Mouse (Mus musculus): ENCODE data around the gene Kcnj9. TPM values are rescaled to one million over a fixed set of nuclear protein-coding genes. Genes with fewer than 3 reads are reported as not detected.

The Kcnj9 gene
- polyA plus RNA-seq, 1 experiment from 2014 or later: not detected

GRCm38 (mm10) chr1:172331422-172331947, 2.4 kb upstream of the Kcnj9 start:
- 70% methylated on average over 8 of the region's 8 CpGs for WGBS
- Histone ChIP-seq H3K4me3 (replicated peaks) (no peak overlapping the region), H3K9ac (no peak overlapping the region), H3K4me2 (no peak overlapping the region), H3K27ac (no peak overlapping the region), H3K27me3 (peaks cover 63% of the 10 kb centered on the region), H3K36me3 (no peaks in the 10 kb centered on the region), H3K4me1 (peaks cover under 1% of the 10 kb centered on the region), H3K9me3 (replicated peaks) (no peaks in the 10 kb centered on the region)
- no peak for ATAC-seq (replicated peaks; ENCODE audit: low FRiP score)

GRCm38 (mm10) chr1:172329616-172330015, 498 bp upstream of the Kcnj9 start:
- Histone ChIP-seq H3K9me3 (replicated peaks) (no peaks in the 10 kb centered on the region), H3K4me2 (no peak overlapping the region), H3K27me3 (peaks cover 79% of the 10 kb centered on the region), H3K4me1 (peaks cover 13% of the 10 kb centered on the region), H3K36me3 (no peaks in the 10 kb centered on the region), H3K4me3 (replicated peaks) (no peak overlapping the region), H3K9ac (no peak overlapping the region), H3K27ac (no peak overlapping the region)
- WGBS: 74% methylated on average over 6 of the region's 6 CpGs
- no peak for ATAC-seq (replicated peaks; ENCODE audit: low FRiP score)

- no peak for ATAC-seq (replicated peaks; ENCODE audit: low FRiP score)
- Histone ChIP-seq H3K27me3 (peaks cover 75% of the 10 kb centered on the region), H3K4me3 (replicated peaks) (no peak overlapping the region), H3K9ac (no peak overlapping the region), H3K9me3 (replicated peaks) (no peaks in the 10 kb centered on the region), H3K4me1 (peaks cover 13% of the 10 kb centered on the region), H3K4me2 (no peak overlapping the region), H3K36me3 (no peaks in the 10 kb centered on the region), H3K27ac (no peak overlapping the region)
- WGBS: 79% methylated on average over 7 of the region's 7 CpGs
Measured at GRCm38 (mm10) chr1:172328461-172328860, 657 bp downstream of the Kcnj9 start.

GRCm38 (mm10) chr1:172328041-172328440, 1.1 kb downstream of the Kcnj9 start:
- Histone ChIP-seq H3K27me3 (peaks cover 75% of the 10 kb centered on the region), H3K4me3 (replicated peaks) (no peak overlapping the region), H3K9ac (no peak overlapping the region), H3K4me2 (no peak overlapping the region), H3K9me3 (replicated peaks) (no peaks in the 10 kb centered on the region), H3K27ac (no peak overlapping the region), H3K36me3 (no peaks in the 10 kb centered on the region), H3K4me1 (peaks cover 13% of the 10 kb centered on the region)
- 84% methylated on average over 3 of the region's 3 CpGs for WGBS
- ATAC-seq (replicated peaks; ENCODE audit: low FRiP score): no peak

- H3K27ac ChIP-seq: no peak overlapping the region
- H3K4me1 ChIP-seq: peaks cover 13% of the 10 kb centered on the region
- peaks cover 75% of the 10 kb centered on the region for H3K27me3 ChIP-seq
- no peak overlapping the region for H3K9ac ChIP-seq
- no peak overlapping the region for H3K4me2 ChIP-seq
- H3K4me3 ChIP-seq (replicated peaks): no peak overlapping the region
- no peaks in the 10 kb centered on the region for H3K9me3 ChIP-seq (replicated peaks)
- 77% methylated on average over 16 of the region's 16 CpGs for WGBS
- no peaks in the 10 kb centered on the region for H3K36me3 ChIP-seq
- no peak for ATAC-seq (replicated peaks; ENCODE audit: low FRiP score)
Measured at GRCm38 (mm10) chr1:172327206-172328001, 1.7 kb downstream of the Kcnj9 start.

- no peak for ATAC-seq (replicated peaks; ENCODE audit: low FRiP score)
- Histone ChIP-seq H3K4me3 (replicated peaks) (peak overlapping the region; percentile 50), H3K27me3 (peaks cover 69% of the 10 kb centered on the region)
Measured at GRCm38 (mm10) chr1:172326684-172327083, 2.4 kb downstream of the Kcnj9 start.

GRCm38 (mm10) chr1:172325680-172326535, 3.2 kb downstream of the Kcnj9 start:
- no peak overlapping the region for H3K27ac ChIP-seq
- peaks cover 7% of the 10 kb centered on the region; the same call in 1 of the 2 replicates for H3K36me3 ChIP-seq
- H3K9me3 ChIP-seq (replicated peaks): no peaks in the 10 kb centered on the region
- H3K4me1 ChIP-seq: peaks cover 13% of the 10 kb centered on the region
- WGBS: 19% methylated on average over 94 of the region's 94 CpGs
- H3K4me3 ChIP-seq (replicated peaks): peak overlapping the region; percentile 50
- ATAC-seq (replicated peaks; ENCODE audit: low FRiP score): peak; percentile 63
- peak overlapping the region; percentile 32; the same call in 1 of the 2 replicates for H3K9ac ChIP-seq
- H3K27me3 ChIP-seq: peaks cover 61% of the 10 kb centered on the region
- H3K4me2 ChIP-seq: peak overlapping the region; percentile 90

More at GRCm38 (mm10) chr1:172326684-172327083, 2.4 kb downstream of the Kcnj9 start:
- Histone ChIP-seq H3K36me3 (peaks cover 3% of the 10 kb centered on the region; the same call in 1 of the 2 replicates), H3K4me1 (peaks cover 13% of the 10 kb centered on the region), H3K27ac (no peak overlapping the region), H3K9me3 (replicated peaks) (no peaks in the 10 kb centered on the region), H3K4me2 (peak overlapping the region; percentile 90), H3K9ac (0 out of 2 replicates have a peak overlapping the region, but pooled peaks have one; percentile 32)
- 61% methylated on average over 11 of the region's 11 CpGs for WGBS

- Histone ChIP-seq H3K36me3 (peaks cover 18% of the 10 kb centered on the region), H3K4me1 (peaks cover 18% of the 10 kb centered on the region), H3K9me3 (replicated peaks) (no peaks in the 10 kb centered on the region), H3K27ac (no peak overlapping the region), H3K4me3 (replicated peaks) (no peak overlapping the region), H3K4me2 (no peak overlapping the region), H3K27me3 (peaks cover 49% of the 10 kb centered on the region), H3K9ac (no peak overlapping the region)
- ATAC-seq (replicated peaks; ENCODE audit: low FRiP score): peak; percentile 57
- WGBS: 12% methylated on average over 7 of the region's 7 CpGs
Measured at GRCm38 (mm10) chr1:172324725-172325124, 4.4 kb downstream of the Kcnj9 start.

GRCm38 (mm10) chr1:172323801-172324359, 5.2 kb downstream of the Kcnj9 start:
- Histone ChIP-seq H3K4me2 (no peak overlapping the region), H3K4me1 (peaks cover 23% of the 10 kb centered on the region), H3K27ac (no peak overlapping the region), H3K9ac (no peak overlapping the region), H3K36me3 (peaks cover 24% of the 10 kb centered on the region), H3K27me3 (peaks cover 41% of the 10 kb centered on the region), H3K4me3 (replicated peaks) (no peak overlapping the region), H3K9me3 (replicated peaks) (no peaks in the 10 kb centered on the region)
- 74% methylated on average over 6 of the region's 6 CpGs for WGBS
- ATAC-seq (replicated peaks; ENCODE audit: low FRiP score): no peak

- H3K4me1 ChIP-seq: peaks cover 23% of the 10 kb centered on the region
- H3K27ac ChIP-seq: no peak overlapping the region
- no peak overlapping the region for H3K4me2 ChIP-seq
- H3K27me3 ChIP-seq: peaks cover 35% of the 10 kb centered on the region
- no peaks in the 10 kb centered on the region for H3K9me3 ChIP-seq (replicated peaks)
- ATAC-seq (replicated peaks; ENCODE audit: low FRiP score): no peak
- H3K36me3 ChIP-seq: peaks cover 29% of the 10 kb centered on the region
- H3K9ac ChIP-seq: no peak overlapping the region
- WGBS: 51% methylated on average over 5 of the region's 5 CpGs
- H3K4me3 ChIP-seq (replicated peaks): no peak overlapping the region
Measured at GRCm38 (mm10) chr1:172323298-172323697, 5.8 kb downstream of the Kcnj9 start.

GRCm38 (mm10) chr1:172322725-172323124, 6.4 kb downstream of the Kcnj9 start:
- Histone ChIP-seq H3K4me3 (replicated peaks) (no peak overlapping the region), H3K9me3 (replicated peaks) (no peaks in the 10 kb centered on the region), H3K27me3 (peaks cover 29% of the 10 kb centered on the region), H3K27ac (no peak overlapping the region), H3K36me3 (peaks cover 34% of the 10 kb centered on the region), H3K9ac (no peak overlapping the region), H3K4me1 (peaks cover 26% of the 10 kb centered on the region), H3K4me2 (no peak overlapping the region)
- no peak for ATAC-seq (replicated peaks; ENCODE audit: low FRiP score)
- 73% methylated on average over 13 of the region's 13 CpGs for WGBS

Measured in kidney, embryonic 15.5 days (tissue).